Mouse (Mus musculus) mesoderm, embryonic 11.5 days (tissue): ENCODE data around the gene Trip10.

Experiments used
- DNase-seq: peaks from one replicate; pipeline ENCODE4 v3.0.0-alpha.2; 2012; ENCODE audit warnings: low read depth, low spot score

Gene Trip10

GRCm38 (mm10) chr17:57249186-57250181 is at the start of gene Trip10:
TSS of gene Trip10 (plus strand) at chr17:57249455.
- DNase-seq, result peak; percentile 94

DNA sequence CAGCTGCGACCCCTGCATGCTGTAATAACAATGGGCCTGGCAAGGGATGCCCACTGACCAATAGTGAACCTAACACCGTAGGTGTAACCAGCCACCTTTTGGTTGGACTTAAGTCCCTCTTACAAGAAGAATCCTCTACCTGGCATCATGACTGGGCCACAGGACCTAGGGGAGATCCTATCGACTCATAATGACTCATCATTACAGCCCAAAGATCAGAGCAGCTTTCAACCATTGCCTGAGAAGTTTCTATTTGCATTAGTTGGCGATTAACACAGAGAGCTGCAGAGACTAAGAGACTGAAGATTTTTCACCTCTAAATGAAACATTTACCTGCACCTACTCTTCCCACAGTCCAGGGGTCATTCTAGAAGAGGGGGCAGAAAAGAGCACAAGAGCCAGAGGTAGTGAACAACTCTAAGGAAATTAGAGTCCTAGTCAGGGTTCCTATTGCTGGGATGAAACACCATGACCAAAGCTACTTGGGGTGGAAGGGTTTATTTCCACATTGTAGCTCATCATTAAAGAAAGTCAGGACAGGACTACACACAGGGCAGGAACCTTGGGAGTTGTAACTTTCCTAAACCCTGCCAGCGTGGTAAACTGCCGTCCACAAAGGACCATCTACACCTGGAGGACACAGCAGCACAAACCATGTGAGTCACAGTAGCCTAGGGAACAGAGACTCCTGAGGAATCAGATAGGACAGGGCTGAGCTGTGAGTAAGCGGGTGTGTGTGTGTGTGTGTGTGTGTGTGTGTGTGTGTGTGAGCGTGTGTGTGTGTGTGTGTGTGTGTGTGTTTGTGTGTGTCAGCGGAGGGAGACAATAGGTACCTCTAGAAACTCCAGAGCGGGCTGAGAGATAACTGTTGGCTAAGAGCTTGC is 47.2 kb upstream of the Trip10 start:
- no peak for DNase-seq

- no peak for DNase-seq
These were observed 41.3 kb upstream of the Trip10 start for GRCm38 (mm10) chr17:57207938-57208337.

GRCm38 (mm10) chr17:57209330-57209729 is 39.9 kb upstream of the Trip10 start:
- DNase-seq, result no peak

- DNase-seq, result no peak
These were observed 37.8 kb upstream of the Trip10 start for GRCm38 (mm10) chr17:57211501-57211900.

- DNase-seq, result peak; percentile 61
These were observed 34.4 kb upstream of the Trip10 start for GRCm38 (mm10) chr17:57214676-57215387.

GRCm38 (mm10) chr17:57218335-57218900 is 30.8 kb upstream of the Trip10 start:
- no peak for DNase-seq

GRCm38 (mm10) chr17:57219167-57219883 is 29.9 kb upstream of the Trip10 start:
- peak; percentile 60 for DNase-seq

DNA sequence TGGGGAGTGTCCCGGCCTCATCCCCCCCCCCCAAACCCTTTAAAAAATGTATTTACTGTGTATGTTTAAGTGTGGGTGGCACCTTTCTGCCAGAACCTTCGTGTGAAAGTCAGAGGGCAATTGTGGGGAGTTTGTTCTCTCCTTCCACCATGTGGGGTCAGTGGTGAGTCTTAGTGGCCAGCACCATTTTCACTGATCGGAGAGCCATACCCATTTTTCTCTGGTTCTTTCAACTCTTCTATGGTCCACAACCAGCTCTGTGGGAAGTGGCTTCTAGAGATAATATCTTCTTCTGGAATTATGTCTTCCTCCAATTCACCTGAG is 29.4 kb upstream of the Trip10 start:
- peak; percentile 25 for DNase-seq

- no peak for DNase-seq
These were observed 27.3 kb upstream of the Trip10 start for GRCm38 (mm10) chr17:57221911-57222310.

- no peak for DNase-seq
These were observed 25.9 kb upstream of the Trip10 start for GRCm38 (mm10) chr17:57223313-57223712.

DNA sequence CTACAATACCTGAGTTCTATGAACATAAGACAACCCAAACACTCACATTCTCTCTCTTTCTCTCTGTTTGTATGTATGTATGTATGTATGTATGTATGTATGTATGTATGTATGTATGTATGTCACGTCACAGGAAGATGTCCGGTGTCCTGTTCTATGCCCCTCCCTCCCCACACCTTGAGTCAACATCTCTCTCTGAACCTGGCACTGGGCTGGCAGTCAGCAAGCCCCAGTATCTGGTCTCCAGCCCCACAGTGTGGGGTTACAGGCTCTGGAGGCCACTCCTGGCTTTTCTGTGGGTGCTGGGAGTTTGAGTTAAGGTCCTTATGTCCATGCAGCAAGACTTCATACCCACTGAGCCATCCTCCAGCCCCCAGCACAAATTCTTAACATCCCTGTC is 21.8 kb upstream of the Trip10 start:
- no peak for DNase-seq

DNA sequence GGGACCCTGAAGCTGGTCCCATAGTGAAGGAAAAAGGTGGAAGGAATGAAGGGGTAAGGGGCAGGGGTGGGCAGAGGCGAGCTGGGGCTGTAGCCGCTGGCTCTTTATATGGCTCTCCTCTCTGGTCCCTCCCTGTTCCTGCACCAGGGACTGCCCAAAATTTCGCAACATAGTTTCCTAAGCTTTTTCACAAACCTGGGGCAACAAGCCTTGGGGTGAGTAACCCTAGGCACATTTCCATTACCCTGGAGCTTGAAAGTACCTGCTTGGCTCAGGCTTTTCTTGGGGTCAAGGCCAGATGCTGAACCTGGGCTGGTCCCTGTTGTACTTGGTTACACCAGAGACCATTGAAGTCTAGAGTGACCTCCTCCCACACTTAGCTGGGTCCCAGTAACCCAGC is 21.2 kb upstream of the Trip10 start, which contains the start of gene C3:
TSS of gene C3 (minus strand) at position 123 of the 400 bp plus-strand sequence.
- no peak for DNase-seq

DNA sequence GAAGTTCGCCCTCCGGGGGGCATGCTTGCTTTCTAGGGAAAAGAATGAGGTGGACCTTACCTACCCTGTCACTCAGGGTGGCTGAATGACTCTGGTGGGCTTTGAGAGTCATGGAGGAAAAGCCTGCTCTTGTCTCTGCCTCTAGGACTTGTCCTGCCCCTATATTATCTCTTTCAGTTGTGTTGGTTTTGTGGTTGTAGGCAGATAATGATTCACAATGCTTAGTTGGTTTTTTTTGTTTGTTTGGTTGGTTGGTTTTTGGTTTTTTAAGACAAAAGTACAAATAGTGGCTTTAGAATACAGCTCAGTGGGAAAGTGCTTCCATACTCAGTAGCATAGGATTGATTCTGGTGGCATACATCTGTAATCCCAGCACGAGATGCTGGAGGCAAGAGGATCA is 20.4 kb upstream of the Trip10 start:
- DNase-seq, result no peak

- no peak for DNase-seq
These were observed 19.2 kb upstream of the Trip10 start for GRCm38 (mm10) chr17:57229851-57230727.

- no peak for DNase-seq
These were observed 18.5 kb upstream of the Trip10 start for GRCm38 (mm10) chr17:57230728-57231125.

DNA sequence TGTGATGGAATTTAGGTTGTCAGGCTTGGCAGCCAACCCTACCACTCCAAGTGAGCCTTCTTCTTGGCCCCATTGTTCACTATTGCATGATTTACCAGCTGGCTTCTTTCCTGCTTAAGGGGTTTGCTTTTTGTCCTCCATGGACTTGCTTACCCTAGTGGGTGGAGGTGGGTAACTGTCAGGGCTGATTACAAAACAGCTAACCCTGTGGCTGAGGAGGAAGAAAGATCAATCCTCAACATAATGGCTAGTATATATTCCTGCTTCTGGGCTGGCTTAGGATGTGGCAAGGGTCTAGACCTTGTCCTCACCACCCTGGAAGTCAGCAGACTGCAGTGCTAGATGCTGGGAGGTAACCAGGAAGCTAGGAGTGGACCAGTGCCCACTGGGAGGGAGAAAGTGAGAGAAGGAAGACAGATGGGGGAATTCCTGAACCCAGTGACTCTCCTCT is 17.9 kb upstream of the Trip10 start:
- no peak for DNase-seq

GRCm38 (mm10) chr17:57232200-57232599 is 17.1 kb upstream of the Trip10 start:
- no peak for DNase-seq

DNA sequence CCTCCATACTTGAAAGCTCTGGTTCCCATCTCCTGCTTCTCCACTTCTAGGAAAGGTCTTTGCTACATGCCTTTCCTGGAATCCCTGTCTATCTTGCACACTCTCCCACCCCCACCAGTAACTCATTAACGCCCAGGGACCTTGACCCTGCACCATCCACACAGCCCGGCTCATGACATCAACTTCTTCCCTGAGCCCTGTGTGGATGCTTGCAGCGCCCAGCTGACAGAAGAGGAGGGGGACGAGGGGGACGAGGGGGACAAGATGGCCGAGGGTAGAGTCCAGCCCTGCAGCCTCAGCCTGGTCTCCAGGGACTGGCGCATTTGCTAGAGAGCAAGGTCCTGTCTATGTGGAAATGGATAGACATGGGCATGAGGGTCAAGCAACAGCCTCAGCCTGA is 16.2 kb upstream of the Trip10 start:
- no peak for DNase-seq
